Mouse (Mus musculus) liver, adult 2 months (tissue): ENCODE results near the gene Tcte1. TPM values are rescaled to one million over a fixed set of nuclear protein-coding genes. Genes with fewer than 3 reads are reported as not detected.

ENCODE experiments used
- DNase-seq: peaks from one replicate; pipeline ENCODE4 v3.0.0-alpha.2; 2011; ENCODE audit warnings: low read depth, low spot score; ENCODE audit errors: extremely low read depth
- H3K27ac ChIP-seq: fragments of 200-500 bp; replicated peaks from 2 replicates; pipeline ENCODE4 v1.5.1; 2012; ENCODE audit warnings: low read depth, mild to moderate bottlenecking, control low read depth, inconsistent platforms, low read length; ENCODE audit not compliant: insufficient read depth
- H3K27me3 ChIP-seq: fragments of 200-500 bp; 2 replicates; pipeline ENCODE4 v1.6.1; 2012; ENCODE audit warnings: mild to moderate bottlenecking, moderate library complexity, low read length, inconsistent platforms; ENCODE audit not compliant: control insufficient read depth, insufficient read depth
- H3K36me3 ChIP-seq: fragments of 200-500 bp; 2 replicates; pipeline ENCODE4 v1.6.1; 2012; ENCODE audit warnings: low read length, inconsistent platforms; ENCODE audit not compliant: control insufficient read depth, insufficient read depth
- H3K4me1 ChIP-seq: fragments of 200-500 bp; 2 replicates; pipeline ENCODE4 v1.6.1; 2011; ENCODE audit warnings: low read length; ENCODE audit not compliant: control insufficient read depth, insufficient read depth
- H3K4me3 ChIP-seq: fragments of 200-500 bp; 2 replicates; pipeline ENCODE4 v1.5.1; 2011; ENCODE audit warnings: low read depth, mild to moderate bottlenecking, control low read depth, low read length, moderate library complexity; ENCODE audit not compliant: insufficient read depth
- H3K79me2 ChIP-seq: fragments of 200-500 bp; 2 replicates; pipeline ENCODE4 v1.6.1; 2012; ENCODE audit warnings: inconsistent platforms, mild to moderate bottlenecking, low read length, moderate library complexity; ENCODE audit not compliant: control insufficient read depth, insufficient read depth
- H3K9ac ChIP-seq: fragments of 200-500 bp; 2 replicates; pipeline ENCODE4 v1.6.1; 2012; ENCODE audit warnings: low read depth, mild to moderate bottlenecking, control low read depth, inconsistent platforms, low read length
- CTCF ChIP-seq: fragments of 200-500 bp; IDR thresholded peaks from 2 replicates; pipeline ENCODE4 v1.5.1; 2011; ENCODE audit warnings: low read depth, low read length, control low read depth
- POLR2A ChIP-seq: fragments of 200-500 bp; IDR thresholded peaks from 2 replicates; pipeline ENCODE4 v1.6.1; 2011; ENCODE audit warnings: low read length, control low read depth; ENCODE audit not compliant: insufficient read depth; ENCODE audit errors: extremely low read depth
- WGBS: fragments of 180-500 bp; shearing (Covaris S2); methylation state at CpG from one replicate; pipeline ENCODE4 v1.1.7; 2018; 5-methylcytosine and 5-hydroxymethylcytosine counted together
- polyA plus RNA-seq: library from polyadenylated mRNA; depleted of rRNA; stranded (reverse); fragments of >200 nt; gene quantifications from 2 replicates; pipeline ENCODE4 v1.2.3, GENCODE M21; 2012
- total RNA-seq: library from RNA; depleted of rRNA; stranded (reverse); fragments of >200 nt; gene quantifications from 2 replicates; pipeline ENCODE4 v1.2.3, GENCODE M21; 2014

Gene Tcte1
- total and polyA plus RNA-seq, 2 experiments, result not detected

GRCm38 (mm10) chr17:45566360-45567161 lies 43.3 kb downstream of the Tcte1 start:
- DNase-seq, result peak; percentile 73
- Histone ChIP-seq H3K9ac (peak overlapping the region; percentile 16; the same call in 1 of the 2 replicates), H3K4me3 (no peak overlapping the region), H3K4me1 (peaks cover 30% of the 10 kb centered on the region), H3K79me2 (peaks cover 5% of the 10 kb centered on the region), H3K27me3 (no peaks in the 10 kb centered on the region), H3K27ac (peak overlapping the region; percentile 70), H3K36me3 (peaks cover 46% of the 10 kb centered on the region)
- TF ChIP-seq CTCF, result no peak
- no peak for TF ChIP-seq POLR2A
- 57% methylated on average over 18 of the region's 18 CpGs for WGBS

GRCm38 (mm10) chr17:45567162-45567601 lies 43.9 kb downstream of the Tcte1 start:
- DNase-seq, result peak; percentile 82
- WGBS, result 45% methylated on average over 4 of the region's 4 CpGs

GRCm38 (mm10) chr17:45568990-45569389 lies 45.8 kb downstream of the Tcte1 start:
- Histone ChIP-seq H3K9ac (no peak overlapping the region), H3K4me3 (no peak overlapping the region), H3K4me1 (peaks cover 30% of the 10 kb centered on the region), H3K36me3 (peaks cover 48% of the 10 kb centered on the region), H3K27me3 (no peaks in the 10 kb centered on the region), H3K79me2 (peaks cover 12% of the 10 kb centered on the region), H3K27ac (no peak overlapping the region)
- TF ChIP-seq POLR2A (no peak), CTCF (no peak)
- peak; percentile 34 for DNase-seq
- WGBS, result 86% methylated on average over 12 of the region's 12 CpGs

More at GRCm38 (mm10) chr17:45567162-45567601, 43.9 kb downstream of the Tcte1 start:
- Histone ChIP-seq H3K9ac (peak overlapping the region; percentile 16; the same call in 1 of the 2 replicates), H3K27me3 (no peaks in the 10 kb centered on the region), H3K4me3 (no peak overlapping the region), H3K27ac (peak overlapping the region; percentile 70), H3K36me3 (peaks cover 48% of the 10 kb centered on the region), H3K79me2 (peaks cover 5% of the 10 kb centered on the region), H3K4me1 (peaks cover 30% of the 10 kb centered on the region)
- no peak for TF ChIP-seq CTCF
- TF ChIP-seq POLR2A, result no peak

- Histone ChIP-seq H3K27ac (peak overlapping the region; percentile 14; the same call in 1 of the 2 replicates), H3K36me3 (peaks cover 48% of the 10 kb centered on the region), H3K9ac (peak overlapping the region; percentile 12; the same call in 1 of the 2 replicates), H3K79me2 (peaks cover 8% of the 10 kb centered on the region), H3K4me3 (no peak overlapping the region), H3K27me3 (no peaks in the 10 kb centered on the region), H3K4me1 (peaks cover 33% of the 10 kb centered on the region)
- WGBS, result 76% methylated on average over 4 of the region's 4 CpGs
- peak; percentile 34 for DNase-seq
- TF ChIP-seq POLR2A (no peak), CTCF (no peak)
These were observed 46.8 kb downstream of the Tcte1 start for GRCm38 (mm10) chr17:45569999-45570398.

GRCm38 (mm10) chr17:45572103-45573086 lies 49.2 kb downstream of the Tcte1 start:
- Histone ChIP-seq H3K79me2 (peaks cover 8% of the 10 kb centered on the region), H3K36me3 (peaks cover 42% of the 10 kb centered on the region), H3K4me1 (peaks cover 31% of the 10 kb centered on the region), H3K27ac (peak overlapping the region; percentile 82), H3K4me3 (peak overlapping the region; percentile 72), H3K9ac (peak overlapping the region; percentile 86), H3K27me3 (no peaks in the 10 kb centered on the region)
- peak; percentile 48 for DNase-seq
- TF ChIP-seq CTCF, result no peak
- TF ChIP-seq POLR2A, result no peak
- 1% methylated on average over 57 of the region's 57 CpGs for WGBS
